Mouse (Mus musculus): ENCODE data around the gene Dctn2.
A peak's percentile ranks its signal among the peaks of the same experiment; 100 is the strongest.

Dctn2 gene

GRCm38 (mm10) chr10:127266112-127267091, at the start of gene Dctn2:
Dctn2 (plus strand) TSS chr10:127266368.
- peak; percentile 95 for DNase-seq (ENCODE audit: low read depth, low spot score)

- no peak for DNase-seq (ENCODE audit: low read depth, low spot score)
Measured at GRCm38 (mm10) chr10:127216456-127216855, 49.7 kb upstream of the Dctn2 start.

GRCm38 (mm10) chr10:127217177-127217576, 49.0 kb upstream of the Dctn2 start:
- no peak for DNase-seq (ENCODE audit: low read depth, low spot score)

- DNase-seq (ENCODE audit: low read depth, low spot score): peak; percentile 20
Measured at GRCm38 (mm10) chr10:127218339-127218738, 47.8 kb upstream of the Dctn2 start.

GRCm38 (mm10) chr10:127225213-127225612, 41.0 kb upstream of the Dctn2 start:
- no peak for DNase-seq (ENCODE audit: low read depth, low spot score)

GRCm38 (mm10) chr10:127225732-127226131, 40.4 kb upstream of the Dctn2 start:
- peak; percentile 71 for DNase-seq (ENCODE audit: low read depth, low spot score)

- DNase-seq (ENCODE audit: low read depth, low spot score): no peak
Measured at GRCm38 (mm10) chr10:127226318-127226895, 39.8 kb upstream of the Dctn2 start.

GRCm38 (mm10) chr10:127227163-127227562, 39.0 kb upstream of the Dctn2 start:
- DNase-seq (ENCODE audit: low read depth, low spot score): no peak

- DNase-seq (ENCODE audit: low read depth, low spot score): peak; percentile 74
Measured at GRCm38 (mm10) chr10:127228897-127229296, 37.3 kb upstream of the Dctn2 start.

GRCm38 (mm10) chr10:127230693-127231092, 35.5 kb upstream of the Dctn2 start:
- peak; percentile 37 for DNase-seq (ENCODE audit: low read depth, low spot score)

- no peak for DNase-seq (ENCODE audit: low read depth, low spot score)
Measured at GRCm38 (mm10) chr10:127231741-127232140, 34.4 kb upstream of the Dctn2 start.

GRCm38 (mm10) chr10:127233141-127233540, 33.0 kb upstream of the Dctn2 start:
- peak; percentile 48 for DNase-seq (ENCODE audit: low read depth, low spot score)

- DNase-seq (ENCODE audit: low read depth, low spot score): no peak
Measured at GRCm38 (mm10) chr10:127236541-127236940, 29.6 kb upstream of the Dctn2 start.

- DNase-seq (ENCODE audit: low read depth, low spot score): no peak
Measured at GRCm38 (mm10) chr10:127238241-127238824, 27.8 kb upstream of the Dctn2 start.

- DNase-seq (ENCODE audit: low read depth, low spot score): no peak
Measured at GRCm38 (mm10) chr10:127250810-127251209, 15.4 kb upstream of the Dctn2 start.

- no peak for DNase-seq (ENCODE audit: low read depth, low spot score)
Measured at GRCm38 (mm10) chr10:127255625-127256345, 10.4 kb upstream of the Dctn2 start.

GRCm38 (mm10) chr10:127257790-127258189, 8.4 kb upstream of the Dctn2 start:
- no peak for DNase-seq (ENCODE audit: low read depth, low spot score)

GRCm38 (mm10) chr10:127258489-127258888, 7.7 kb upstream of the Dctn2 start:
- no peak for DNase-seq (ENCODE audit: low read depth, low spot score)

GRCm38 (mm10) chr10:127261706-127262547, 4.2 kb upstream of the Dctn2 start:
- no peak for DNase-seq (ENCODE audit: low read depth, low spot score)

- DNase-seq (ENCODE audit: low read depth, low spot score): peak; percentile 52
Measured at GRCm38 (mm10) chr10:127262548-127263398, 3.4 kb upstream of the Dctn2 start, which contains the start of gene Kif5a. Kif5a (minus strand) TSS chr10:127263348.

Data from CD4-positive helper T cell, adult 2 months (primary cell).